Mouse (Mus musculus): ENCODE measurements around the gene Pex19. TPM values are rescaled to one million over a fixed set of nuclear protein-coding genes. Genes with fewer than 3 reads are reported as not detected.

The Pex19 gene
- total RNA-seq, 2 experiments from 2014 or later, result 145 to 153 TPM

DNA sequence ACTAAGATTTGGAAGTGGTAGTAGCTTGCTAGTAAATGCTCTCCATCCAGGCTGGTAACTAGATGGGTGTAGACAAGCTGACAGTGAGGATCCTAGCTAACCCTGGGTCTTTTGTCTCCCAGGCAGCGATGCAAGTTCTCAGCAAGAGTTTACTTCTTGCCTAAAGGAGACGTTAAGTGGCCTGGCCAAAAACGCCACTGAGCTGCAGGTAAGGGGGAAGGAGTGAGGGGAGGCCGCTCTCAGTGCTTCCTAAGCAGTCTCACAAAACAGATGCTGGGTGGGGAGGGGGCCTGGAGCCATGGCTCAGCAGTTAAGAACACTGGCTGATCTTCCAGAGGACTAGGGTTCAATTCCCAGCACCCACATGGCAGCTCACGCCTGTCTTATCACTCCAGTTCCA lies 3.2 kb downstream of the Pex19 start:
- intact Hi-C loops (cut with DNase I), result no loop called here
- no peak for DNase-seq

DNA sequence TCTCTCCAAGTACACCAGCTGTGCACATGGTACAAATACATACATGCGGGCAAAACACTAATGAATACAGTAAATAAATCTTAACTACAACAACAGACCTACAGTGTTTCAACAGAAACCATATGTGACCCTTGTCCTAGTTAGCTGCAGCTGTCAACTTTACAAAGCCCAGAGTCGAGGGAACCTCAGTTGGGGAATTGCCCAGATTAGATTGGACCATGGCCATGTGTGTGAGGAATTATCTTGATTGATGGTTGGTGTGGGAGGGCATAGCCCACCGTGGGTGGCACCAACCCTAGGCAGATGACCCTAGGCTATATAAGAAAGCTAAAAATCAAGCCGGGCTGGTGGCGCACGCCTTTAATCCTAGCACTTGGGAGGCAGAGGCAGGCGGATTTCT lies 5.8 kb downstream of the Pex19 start:
- DNase-seq, result peak; percentile 40 to 48
- intact Hi-C loops (cut with DNase I), result no loop called here

DNA sequence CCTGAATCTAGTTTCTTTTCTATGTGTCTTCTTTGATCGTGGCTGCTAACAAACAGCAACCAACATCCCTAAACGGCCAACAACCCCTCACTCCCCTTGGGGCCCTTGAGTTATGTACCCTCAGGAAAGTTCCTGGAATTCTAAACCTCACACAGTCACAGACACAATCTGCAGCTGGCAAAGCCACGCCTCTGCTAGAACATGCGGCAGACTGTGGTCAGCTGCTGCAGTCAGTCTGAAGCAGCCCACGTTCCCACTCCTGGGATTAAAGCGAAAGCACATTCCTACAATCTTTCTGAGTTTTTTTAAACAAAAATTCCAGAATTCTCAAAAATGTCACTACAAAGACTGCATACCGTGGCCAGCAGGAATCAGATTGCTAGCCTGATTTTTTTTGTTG lies 7.0 kb downstream of the Pex19 start:
- intact Hi-C loops (cut with DNase I), result no loop called here
- DNase-seq, result peak; percentile 39 to 54

DNA sequence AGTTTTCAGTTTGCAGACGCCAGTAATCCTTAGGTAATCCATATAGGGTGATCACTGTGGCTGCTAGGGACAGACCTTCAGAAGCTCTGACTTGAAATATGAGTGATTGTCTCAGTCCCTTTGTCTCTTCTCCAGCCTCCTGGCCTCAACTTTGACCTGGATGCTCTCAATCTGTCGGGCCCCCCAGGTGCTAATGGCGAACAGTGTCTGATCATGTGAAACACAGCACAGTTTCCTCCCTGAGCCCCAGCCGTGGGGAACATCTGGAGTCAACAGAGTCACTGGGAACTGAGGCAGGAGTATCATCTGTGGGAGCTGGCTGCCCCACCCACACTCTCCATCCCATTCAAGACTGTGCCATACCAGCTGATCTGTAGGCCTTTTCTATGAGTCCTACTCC lies 7.5 kb downstream of the Pex19 start:
- intact Hi-C loops (cut with DNase I), result no loop called here
- no peak for DNase-seq

DNA sequence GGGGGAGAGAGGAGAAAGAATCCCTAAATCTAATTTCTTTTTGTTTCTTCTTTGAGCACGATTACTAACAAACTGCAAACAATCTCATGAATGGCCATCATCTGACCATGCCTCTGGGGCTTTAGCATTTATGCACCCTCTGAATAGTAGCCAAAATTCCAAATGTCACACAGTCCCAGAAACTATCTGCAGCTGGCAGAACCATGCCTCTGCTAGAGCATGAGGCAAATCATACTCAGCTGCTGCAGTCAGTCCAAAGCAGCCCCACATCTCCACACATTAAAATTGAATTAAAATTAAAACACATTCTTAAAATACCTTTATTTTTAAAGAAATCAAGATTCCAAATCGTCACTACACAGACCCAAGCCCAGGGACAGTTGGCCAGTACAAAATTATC lies 13.6 kb downstream of the Pex19 start:
- intact Hi-C loops (cut with DNase I), result no loop called here
- DNase-seq, result no peak

DNA sequence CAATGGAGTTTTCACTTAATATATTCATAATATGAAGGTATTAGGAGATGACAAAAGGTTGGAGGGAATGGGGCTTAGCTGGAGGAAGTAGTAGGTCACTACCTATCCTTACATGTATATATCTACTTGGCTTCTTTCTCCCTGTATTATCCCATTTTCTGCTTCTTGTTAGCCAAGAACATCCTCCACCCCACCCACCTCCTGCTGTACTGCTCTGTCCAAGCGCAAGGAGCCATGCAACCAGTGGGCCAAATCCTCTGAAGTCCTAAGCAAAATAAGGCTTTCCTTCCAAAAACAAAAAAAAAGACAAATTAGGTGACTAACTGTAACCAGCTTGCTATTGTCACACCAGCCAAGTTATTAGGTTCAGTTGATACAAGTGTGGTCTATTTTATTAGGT lies 14.3 kb downstream of the Pex19 start:
- intact Hi-C loops (cut with DNase I), result no loop called here
- DNase-seq, result no peak

DNA sequence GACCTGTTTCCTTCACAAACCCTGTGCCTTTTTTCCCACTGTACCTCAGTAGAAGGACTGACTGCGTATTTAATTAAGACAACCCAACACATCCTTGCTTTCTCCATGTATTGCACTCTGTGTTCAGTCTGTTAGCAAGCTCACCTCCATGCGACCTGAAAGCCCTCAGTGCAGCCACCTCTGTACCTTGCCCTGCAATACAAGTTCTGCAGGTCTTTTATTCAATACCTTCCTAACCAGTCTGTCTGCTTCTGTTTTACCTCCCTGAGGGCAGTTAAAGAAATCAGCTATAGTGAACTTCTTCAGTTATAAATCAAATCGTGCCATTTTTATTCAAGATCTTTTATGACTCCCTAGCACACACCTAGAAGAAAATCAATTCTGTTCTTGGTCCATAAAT lies 15.0 kb downstream of the Pex19 start:
- intact Hi-C loops (cut with DNase I), result no loop called here
- DNase-seq, result no peak

DNA sequence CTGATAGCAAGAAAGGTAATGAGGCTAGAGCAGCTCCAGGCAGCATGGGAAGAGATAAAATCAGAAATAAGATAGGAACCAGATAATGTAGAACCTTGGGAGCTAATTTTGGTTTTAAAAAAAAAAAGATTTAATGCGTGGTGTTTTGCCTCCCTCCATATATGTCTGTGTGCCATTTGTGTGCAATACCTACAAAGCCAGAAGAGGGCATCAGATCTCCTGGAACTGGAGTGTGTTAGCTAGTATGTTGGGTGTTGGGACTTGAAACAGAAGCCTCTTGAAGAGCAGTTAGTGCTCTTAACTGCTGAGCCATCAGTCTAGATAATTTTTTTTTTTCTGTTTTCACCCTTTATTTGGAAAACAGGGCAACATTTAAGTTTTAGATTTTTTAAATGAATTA lies 17.0 kb downstream of the Pex19 start:
- intact Hi-C loops (cut with DNase I), result loop anchor here (2.0 kb wide), 1 partner anchor 167 kb away; no protein-coding TSS in a partner anchor
- peak; percentile 76 to 81 for DNase-seq

DNA sequence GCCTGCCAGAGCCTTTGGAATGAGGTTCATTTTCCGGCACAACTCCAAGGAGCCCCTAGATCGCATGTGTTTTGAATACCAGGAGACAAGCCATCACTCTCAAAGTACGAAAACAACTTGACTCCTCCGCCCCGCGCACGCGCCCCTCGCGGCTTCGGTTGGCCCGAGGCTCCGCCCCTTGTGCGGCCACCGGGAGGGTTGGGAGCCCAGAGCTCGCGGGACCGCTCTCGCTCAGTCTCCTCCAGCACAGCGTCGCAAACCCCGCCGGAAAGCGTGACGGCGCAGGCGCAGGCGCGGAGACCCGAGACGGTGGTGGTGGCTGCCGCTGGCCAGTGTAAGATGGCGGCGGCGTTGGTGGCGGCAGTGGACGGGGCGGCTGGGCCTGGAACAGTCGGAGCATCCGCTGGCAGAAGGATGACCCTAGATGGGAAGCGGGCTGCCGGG lies 21.3 kb downstream of the Pex19 start, which contains the start of gene Dcaf8:
Dcaf8 (plus strand) TSS at position 250 of the 444 bp plus-strand sequence.
- peak; percentile 99 for DNase-seq
- intact Hi-C loops (cut with DNase I), result loop anchor here (5.0 kb wide), 1 partner anchor 99 kb away; no protein-coding TSS in a partner anchor

DNA sequence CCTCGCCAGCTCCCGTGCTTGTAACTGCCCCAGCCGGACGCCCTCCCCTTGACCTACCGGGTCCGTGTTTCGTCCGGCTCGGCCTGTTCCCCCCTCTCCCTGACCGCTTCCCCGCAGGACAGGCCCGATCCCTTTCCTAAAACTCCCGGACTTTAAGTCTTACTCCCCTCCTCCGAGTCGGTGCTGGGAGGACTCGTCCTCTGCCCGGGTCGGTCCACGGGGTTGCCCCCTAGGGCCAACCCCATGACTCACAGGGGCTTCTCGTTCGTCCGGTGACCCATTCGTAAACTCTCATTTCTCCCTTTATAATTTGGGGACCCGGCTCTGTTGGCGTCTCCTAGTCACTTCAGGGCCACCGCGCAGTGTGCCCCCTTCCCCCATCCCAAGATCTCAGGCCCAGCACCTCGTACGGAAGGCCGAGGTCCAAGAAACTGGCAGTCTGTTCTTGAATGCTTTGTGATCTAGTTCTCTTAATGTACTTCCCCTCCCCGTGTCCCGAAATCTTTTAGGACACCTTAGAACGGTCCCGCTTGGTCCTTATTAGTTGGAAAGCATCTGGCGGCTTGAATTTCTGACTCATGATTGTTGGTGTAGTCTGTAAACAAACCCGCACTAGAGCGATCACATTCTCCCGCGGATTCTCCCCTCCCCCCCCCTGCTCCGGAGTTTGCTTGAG lies 21.9 kb downstream of the Pex19 start:
- intact Hi-C loops (cut with DNase I), result loop anchor here (5.0 kb wide), 1 partner anchor 99 kb away; no protein-coding TSS in a partner anchor
- peak; percentile 63 for DNase-seq

DNA sequence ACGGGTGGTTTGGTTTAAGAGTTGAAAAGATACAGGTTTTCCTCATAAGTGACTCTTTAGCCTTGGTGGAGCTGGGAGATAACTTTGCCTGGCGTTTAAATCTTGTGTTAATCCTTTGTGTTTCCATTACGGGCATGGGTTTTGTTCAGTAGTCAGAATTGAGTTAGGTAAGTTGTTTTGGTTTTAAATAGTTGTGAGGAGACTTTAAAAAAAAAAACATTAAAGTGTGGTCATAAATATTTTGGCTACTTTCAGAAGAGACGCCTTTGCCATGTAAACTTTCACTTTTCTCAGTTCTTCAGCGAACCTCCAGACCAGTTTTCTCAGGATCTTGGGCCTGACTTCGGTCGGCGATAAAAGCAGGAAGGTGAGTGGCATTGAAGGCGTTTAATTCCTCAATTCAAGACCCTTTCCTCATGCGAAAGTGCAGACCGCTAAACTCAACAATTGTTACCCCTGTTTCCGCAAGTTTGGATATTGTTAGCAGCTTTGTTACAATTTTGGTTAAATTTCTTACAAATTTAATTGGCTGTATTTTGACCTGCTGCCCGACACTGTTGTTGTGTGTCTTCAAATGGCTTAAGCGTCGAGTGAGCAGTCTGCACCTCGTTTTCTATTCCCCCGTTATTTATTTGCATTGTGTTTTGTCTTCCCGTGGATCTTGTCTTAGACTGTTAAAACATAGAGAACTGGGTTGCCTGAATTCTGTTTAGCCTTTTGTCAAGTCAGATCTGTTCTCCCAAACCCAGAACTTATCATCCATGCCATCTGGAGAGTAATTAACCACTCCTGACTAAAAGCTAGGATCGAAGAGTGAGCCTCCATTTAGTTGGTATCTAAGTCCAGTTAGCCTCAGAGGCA lies 22.6 kb downstream of the Pex19 start:
- intact Hi-C loops (cut with DNase I), result loop anchor here (5.0 kb wide), 1 partner anchor 98 kb away; no protein-coding TSS in a partner anchor
- DNase-seq, result peak in 1 of 2 experiments; percentile 30

DNA sequence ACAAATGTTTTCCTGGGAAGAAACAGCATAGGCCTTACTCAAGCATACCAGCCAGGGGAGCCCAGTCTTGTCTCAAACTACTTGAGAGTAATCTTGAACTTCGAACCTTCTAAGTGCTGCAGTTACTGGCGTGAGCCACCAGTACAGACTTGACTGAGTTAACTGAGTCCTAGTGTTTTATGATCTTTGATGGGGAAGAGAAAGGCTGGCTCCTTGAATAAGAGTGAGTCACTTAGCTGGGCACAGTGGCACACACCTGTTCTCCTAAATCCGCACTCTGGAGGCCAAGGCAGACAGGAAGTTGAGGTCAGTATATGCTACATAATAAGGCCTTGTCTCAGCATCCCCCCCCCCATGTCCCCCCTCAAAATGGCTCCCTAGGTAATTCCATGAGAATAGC lies 28.0 kb downstream of the Pex19 start:
- DNase-seq, result no peak
- intact Hi-C loops (cut with DNase I), result no loop called here

DNA sequence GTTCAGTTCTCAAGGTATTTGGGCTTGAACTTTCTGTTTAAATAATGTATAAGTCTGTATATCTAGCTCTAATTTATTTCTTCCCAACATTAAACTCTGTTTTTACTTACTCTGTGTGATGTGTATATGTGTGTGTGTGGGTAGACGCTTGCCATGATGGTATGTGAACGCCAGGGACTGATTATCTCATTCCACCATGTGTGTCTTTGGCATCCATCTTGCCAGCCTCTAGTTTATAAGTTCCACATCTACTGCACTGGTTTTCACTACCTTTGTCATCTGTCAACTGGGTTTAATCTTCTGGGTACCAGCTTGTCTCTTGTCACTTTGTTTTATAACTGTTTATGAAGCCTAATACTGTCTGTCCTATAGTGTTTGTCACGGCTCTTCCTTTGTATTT lies 29.0 kb downstream of the Pex19 start:
- DNase-seq, result no peak
- intact Hi-C loops (cut with DNase I), result no loop called here

DNA sequence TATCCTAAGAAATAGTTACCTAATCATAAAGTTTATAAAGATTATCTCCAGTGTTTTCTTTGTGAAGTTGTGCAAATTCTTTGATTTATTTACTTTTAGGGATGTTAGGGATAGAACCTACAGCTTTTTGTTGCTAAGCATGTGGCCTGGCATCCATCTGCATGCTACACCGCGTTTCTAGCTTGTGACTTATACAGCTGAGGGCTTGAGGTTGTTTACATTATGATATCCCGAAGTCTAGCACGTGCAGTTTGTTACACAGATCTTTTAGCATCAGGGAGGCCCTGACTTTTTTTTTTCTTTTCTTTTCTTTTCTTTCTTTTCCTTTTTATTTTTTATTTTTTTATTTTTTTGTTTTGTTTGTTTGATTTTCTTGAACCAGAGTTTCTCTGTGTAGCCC lies 33.4 kb downstream of the Pex19 start:
- intact Hi-C loops (cut with DNase I), result no loop called here
- DNase-seq, result no peak

DNA sequence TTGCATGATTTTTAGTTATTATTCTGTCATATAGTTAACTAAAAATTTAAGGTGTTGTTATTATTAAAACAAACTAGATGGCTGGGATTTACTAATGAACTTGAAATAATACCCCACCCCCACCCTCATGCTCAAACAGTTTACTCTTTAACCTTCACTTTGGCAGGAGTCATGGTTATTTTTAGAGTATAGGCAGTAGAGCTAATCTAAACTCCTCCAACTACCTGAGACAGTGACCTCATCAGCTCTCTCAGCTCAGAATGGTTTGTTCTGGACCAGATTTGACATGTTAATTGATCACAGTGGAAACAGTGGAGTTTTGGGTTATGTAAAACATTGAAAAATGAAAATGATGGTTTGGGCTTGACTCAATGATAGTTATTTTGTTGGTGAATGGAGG lies 34.0 kb downstream of the Pex19 start:
- intact Hi-C loops (cut with DNase I), result no loop called here

DNA sequence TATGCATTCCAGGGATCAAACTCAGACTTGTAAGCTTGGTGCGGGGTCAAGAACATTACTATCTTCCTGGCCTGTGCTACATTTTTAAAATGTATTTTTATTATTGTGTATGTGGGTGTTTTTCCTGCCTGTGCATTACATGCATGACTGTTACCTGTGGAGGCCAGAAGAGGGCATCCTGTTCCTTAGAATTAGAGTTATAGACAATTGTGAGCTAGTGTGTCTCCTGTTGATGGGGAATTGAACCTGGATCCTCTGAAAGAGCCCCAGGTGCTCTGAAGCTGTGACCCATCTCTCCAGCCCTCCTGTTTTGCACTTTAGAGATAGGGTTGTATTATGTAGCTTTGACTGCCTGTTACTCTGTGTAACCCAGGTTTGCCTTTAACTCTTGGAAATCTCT lies 35.5 kb downstream of the Pex19 start:
- peak; percentile 50 to 55 for DNase-seq
- intact Hi-C loops (cut with DNase I), result loop anchor here (1.0 kb wide), 2 partner anchors 85 to 148 kb away; no protein-coding TSS in a partner anchor

More for the DNA sequence above, 34.0 kb downstream of the Pex19 start:
- DNase-seq, result no peak

DNA sequence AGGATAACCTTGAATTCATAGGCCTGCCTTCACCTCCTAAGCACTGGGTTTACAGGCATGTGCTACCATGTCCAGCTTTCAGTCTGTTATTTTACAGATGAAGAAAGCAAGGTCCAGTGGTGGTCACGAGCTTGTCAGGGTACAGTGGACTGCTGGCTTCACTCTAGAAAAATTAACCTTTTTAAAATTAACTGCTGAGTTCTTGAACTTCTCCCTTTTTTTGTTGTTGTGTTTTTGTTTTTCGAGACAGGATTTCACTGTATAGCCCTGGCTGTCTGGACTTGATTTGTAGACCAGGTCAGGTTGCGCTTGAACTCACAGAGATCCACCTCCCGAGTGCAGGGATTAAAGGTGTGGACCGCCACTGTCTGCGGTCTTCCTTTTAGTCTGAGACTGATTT lies 36.4 kb downstream of the Pex19 start:
- intact Hi-C loops (cut with DNase I), result loop anchor here (1.0 kb wide), 2 partner anchors 84 to 147 kb away; no protein-coding TSS in a partner anchor

DNA sequence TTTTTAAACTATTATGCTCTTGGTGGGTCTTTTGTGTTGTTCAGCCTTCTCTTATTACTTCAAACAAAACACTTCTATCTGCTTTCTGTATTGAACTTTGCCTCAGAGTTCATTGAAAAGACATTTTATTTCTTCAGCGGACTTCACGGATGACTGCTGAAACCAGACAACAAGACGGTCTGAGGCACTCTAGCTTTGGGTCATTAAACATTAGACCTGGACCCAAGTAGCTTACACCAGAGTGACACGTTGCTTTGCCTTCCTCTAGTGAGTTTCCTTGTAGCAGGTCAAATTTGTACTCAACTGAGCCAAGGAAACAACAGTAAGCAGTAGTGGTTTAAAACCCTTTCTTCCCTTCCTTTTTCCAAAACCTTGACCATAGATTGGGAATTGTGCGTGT lies 41.4 kb downstream of the Pex19 start:
- DNase-seq, result no peak
- intact Hi-C loops (cut with DNase I), result no loop called here

More for the DNA sequence above, 36.4 kb downstream of the Pex19 start:
- DNase-seq, result no peak

DNA sequence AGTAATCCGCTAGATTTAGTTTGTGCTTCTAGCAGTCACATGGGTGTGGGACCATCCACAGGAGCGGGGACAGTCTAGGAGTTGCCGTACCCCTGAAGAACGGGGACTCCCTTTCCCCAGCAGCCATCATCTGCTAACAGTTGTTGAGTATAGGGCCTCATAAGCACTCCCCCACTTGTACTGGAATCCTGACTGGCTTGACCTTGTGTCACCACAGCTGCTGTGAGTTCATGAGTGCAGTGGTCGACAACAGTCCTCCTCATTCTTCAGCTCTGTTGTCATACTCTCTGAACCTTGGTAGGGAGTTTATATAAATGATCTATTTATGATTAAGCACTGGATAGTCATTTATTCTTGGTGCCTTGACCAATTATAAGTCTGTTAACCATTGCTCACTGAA lies 43.3 kb downstream of the Pex19 start:
- DNase-seq, result no peak
- intact Hi-C loops (cut with DNase I), result no loop called here

DNA sequence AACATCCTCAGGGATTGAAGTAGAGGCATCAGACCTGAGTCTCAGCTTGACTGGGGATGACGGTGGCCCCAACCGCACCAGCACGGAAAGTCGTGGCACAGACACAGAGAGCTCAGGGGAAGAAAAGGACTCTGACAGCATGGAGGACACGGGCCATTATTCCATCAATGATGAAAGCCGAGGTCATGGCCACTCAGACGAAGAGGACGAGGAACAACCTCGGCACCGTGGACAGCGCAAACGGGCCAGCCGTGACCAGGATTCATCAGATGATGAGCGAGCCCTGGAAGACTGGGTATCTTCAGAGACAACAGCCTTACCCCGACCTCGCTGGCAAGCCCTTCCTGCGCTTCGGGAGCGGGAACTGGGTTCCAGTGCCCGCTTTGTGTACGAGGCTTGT lies 45.8 kb downstream of the Pex19 start:
- no peak for DNase-seq
- intact Hi-C loops (cut with DNase I), result loop anchor here (2.0 kb wide), 1 partner anchor 44 kb away; no protein-coding TSS in a partner anchor

DNA sequence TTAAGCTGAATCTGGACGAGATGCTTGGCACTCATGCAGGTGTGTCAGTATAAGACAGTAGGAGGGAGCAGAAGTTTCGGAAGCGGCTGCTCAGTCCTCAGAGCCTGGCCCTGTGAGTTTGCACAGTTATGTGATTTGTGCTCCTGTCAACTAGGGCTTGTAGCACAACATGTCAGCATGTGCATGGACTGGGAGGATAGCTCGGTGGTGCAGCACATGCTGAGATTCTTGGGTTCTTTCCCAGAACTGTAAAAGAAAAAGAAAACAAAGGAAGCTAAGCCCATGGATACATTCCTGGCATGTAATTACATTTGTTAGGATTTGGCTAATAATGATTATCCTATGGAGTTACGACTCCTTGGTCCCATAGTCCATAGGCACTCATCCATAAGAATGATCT lies 46.6 kb downstream of the Pex19 start:
- DNase-seq, result no peak
- intact Hi-C loops (cut with DNase I), result loop anchor here (2.0 kb wide), 1 partner anchor 44 kb away; no protein-coding TSS in a partner anchor

Measured in heart, postnatal 10 days (tissue).